Comparison of ENCODE assay signal across 26 mouse cellular contexts in the genomic region with DNA sequence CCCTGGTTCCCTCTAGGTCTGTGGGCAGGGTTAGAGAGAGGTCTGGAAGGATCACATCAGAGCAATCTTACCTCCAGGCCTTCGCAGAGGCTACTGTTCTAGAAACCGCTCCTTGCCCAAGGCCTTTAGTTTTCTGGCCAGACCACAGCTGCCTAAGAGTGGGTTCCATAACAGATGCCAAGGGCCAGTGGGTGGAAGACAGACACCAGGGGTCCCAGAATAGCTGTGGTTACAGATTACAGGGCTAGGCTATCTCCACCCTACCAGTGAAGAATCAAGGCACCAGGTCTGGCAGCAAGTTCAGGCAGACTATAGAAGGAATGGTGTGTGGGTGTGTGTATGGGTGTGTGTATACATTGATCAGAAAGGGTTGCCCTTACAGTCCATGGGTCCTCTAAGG. TPM values are rescaled to one million over a fixed set of nuclear protein-coding genes. Genes with fewer than 3 reads are reported as not detected.
A peak's percentile ranks its signal among the peaks of the same experiment; 100 is the strongest.
DNase-seq lines count a peak whose midpoint lies in the region; ATAC-seq lines count a peak whose summit lies in the region.
"Had no signal": no experiment of that assay in that cellular context is flagged by ENCODE, and none has a peak within 500 bp of the region (broad histone marks: within the 10 kb centered on the region; RNA-seq: fewer than 3 reads in every experiment).

No protein-coding gene starts in this region.

- intact Hi-C loops in heart, postnatal 25 days (cut with DNase I): no loop called here

- 0 out of 2 replicates have a peak overlapping the region, but pooled peaks have one; percentile 14 for H3K27ac ChIP-seq in liver, embryonic 15.5 days (replicated peaks)
- no peak overlapping the region for H3K27ac ChIP-seq in embryonic facial prominence, embryonic 15.5 days (replicated peaks)
- H3K27ac ChIP-seq: forebrain, embryonic 12.5 days; heart, adult 2 months; heart, embryonic 15.5 days; hindbrain, embryonic 10.5 days; hindbrain, embryonic 15.5 days had no signal

- H3K9ac ChIP-seq in liver, embryonic 15.5 days: no peak overlapping the region
- no peak overlapping the region for H3K9ac ChIP-seq in embryonic facial prominence, embryonic 15.5 days
- H3K9ac ChIP-seq: forebrain, embryonic 12.5 days; heart, embryonic 15.5 days; hindbrain, embryonic 15.5 days had no signal

- peaks cover 16% of the 10 kb centered on the region for H3K4me1 ChIP-seq in liver, embryonic 15.5 days (replicated peaks)
- no peaks in the 10 kb centered on the region for H3K4me1 ChIP-seq in embryonic facial prominence, embryonic 15.5 days
- H3K4me1 ChIP-seq: forebrain, embryonic 12.5 days; heart, embryonic 15.5 days; hindbrain, embryonic 15.5 days had no signal

- H3K9me3 ChIP-seq in liver, embryonic 15.5 days (replicated peaks): no peaks in the 10 kb centered on the region
- H3K9me3 ChIP-seq in embryonic facial prominence, embryonic 15.5 days (replicated peaks): no peaks in the 10 kb centered on the region
- H3K9me3 ChIP-seq: forebrain, embryonic 12.5 days; heart, embryonic 15.5 days; hindbrain, embryonic 10.5 days; hindbrain, embryonic 15.5 days had no signal

- no peaks in the 10 kb centered on the region for H3K27me3 ChIP-seq in liver, embryonic 15.5 days
- H3K27me3 ChIP-seq in embryonic facial prominence, embryonic 15.5 days: no peaks in the 10 kb centered on the region
- H3K27me3 ChIP-seq: heart, embryonic 15.5 days; hindbrain, embryonic 15.5 days; Patski had no signal

- no peak for ATAC-seq in liver, embryonic 15.5 days (ENCODE audit: insufficient read depth)
- peak; percentile 52; the same call in 1 of the 2 replicates for ATAC-seq in embryonic facial prominence, embryonic 15.5 days (ENCODE audit: insufficient number of reproducible peaks, low FRiP score, low TSS enrichment, low read depth)
- ATAC-seq: activated CD4-positive, CD25-positive, alpha-beta regulatory T cell, adult 4 months; forebrain, embryonic 16.5 days; inflammation-experienced regulatory T-cells, adult 6 months; Patski had no signal

- no peaks in the 10 kb centered on the region; the same call in 1 of the 2 replicates for H3K36me3 ChIP-seq in liver, embryonic 15.5 days (replicated peaks)
- H3K36me3 ChIP-seq in embryonic facial prominence, embryonic 15.5 days: no peaks in the 10 kb centered on the region
- H3K36me3 ChIP-seq: forebrain, embryonic 12.5 days; heart, embryonic 15.5 days; hindbrain, embryonic 10.5 days; hindbrain, embryonic 15.5 days had no signal

- peak; percentile 85 for DNase-seq in heart, adult 11 months
- no peak for DNase-seq in heart, postnatal 25 days (ENCODE audit: low spot score)
- DNase-seq in liver: no peak
- DNase-seq in thymus, postnatal 10 days (ENCODE audit: low spot score in 2 of 2): no peak
- DNase-seq: adrenal gland, postnatal 14 days; cerebellum, adult 18-20 months; cerebellum, adult 9-11 months; cerebellum, postnatal 36 days; gastrocnemius, postnatal 36 days had no signal

- H3K4me2 ChIP-seq in liver, embryonic 15.5 days: no peak overlapping the region
- no peak overlapping the region for H3K4me2 ChIP-seq in embryonic facial prominence, embryonic 15.5 days (replicated peaks)
- H3K4me2 ChIP-seq: forebrain, embryonic 12.5 days; heart, embryonic 11.5 days; heart, embryonic 15.5 days; hindbrain, embryonic 15.5 days had no signal

- 69% methylated on average over 2 of the region's 2 CpGs for WGBS in liver, embryonic 15.5 days (ENCODE audit: insufficient replicate concordance)
- 80% methylated on average over 2 of the region's 2 CpGs for WGBS in embryonic facial prominence, embryonic 15.5 days

- H3K4me3 ChIP-seq in liver, embryonic 15.5 days (replicated peaks): no peak overlapping the region
- H3K4me3 ChIP-seq in embryonic facial prominence, embryonic 15.5 days (replicated peaks): no peak overlapping the region
- H3K4me3 ChIP-seq: forebrain, embryonic 12.5 days; heart, adult 2 months; heart, embryonic 15.5 days; hindbrain, embryonic 10.5 days; hindbrain, embryonic 15.5 days had no signal

RNA-seq across cellular contexts. Expression of a gene that starts 6.0 kb away (rescaled TPM):
- total RNA-seq in heart, postnatal 25 days (2021): not detected
- polyA plus RNA-seq in liver, embryonic 15.5 days (2015; fragmentation: Nextera tagmentation; extraction: Ambion mirVana): 13.9 and 15.1 TPM in 2 replicates
- polyA plus RNA-seq in embryonic facial prominence, embryonic 15.5 days (2015; fragmentation: Nextera tagmentation; extraction: Ambion mirVana): 4.4 and 6.8 TPM in 2 replicates
- total RNA-seq: adrenal gland, adult 18-20 months; gastrocnemius, adult 8-10 months; gastrocnemius, postnatal 36 days; heart, adult 2 months had no signal
- polyA plus RNA-seq: activated CD4-positive, CD25-positive, alpha-beta regulatory T cell, adult 4 months; embryonic facial prominence, embryonic 11.5 days; forebrain, embryonic 12.5 days; forebrain, embryonic 16.5 days; heart, embryonic 15.5 days; hindbrain, embryonic 10.5 days; hindbrain, embryonic 15.5 days; inflammation-experienced regulatory T-cells, adult 6 months had no signal

RNA-seq across cellular contexts. Expression of a gene that starts 14.1 kb away (rescaled TPM):
- total RNA-seq in heart, postnatal 25 days (2021): not detected
- polyA plus RNA-seq in liver, embryonic 15.5 days (2015; fragmentation: Nextera tagmentation; extraction: Ambion mirVana): 23.2 and 28.9 TPM in 2 replicates
- 0.07 and 0.19 TPM in 2 replicates for polyA plus RNA-seq in embryonic facial prominence, embryonic 15.5 days (2015; fragmentation: Nextera tagmentation; extraction: Ambion mirVana)
- total RNA-seq: CH12.LX; heart, adult 2 months; heart, postnatal 14 days had no signal
- polyA plus RNA-seq: activated CD4-positive, CD25-positive, alpha-beta regulatory T cell, adult 4 months; embryonic facial prominence, embryonic 11.5 days; forebrain, embryonic 12.5 days; forebrain, embryonic 16.5 days; heart, adult 2 months; heart, embryonic 11.5 days; heart, embryonic 15.5 days; hindbrain, embryonic 10.5 days; hindbrain, embryonic 15.5 days; inflammation-experienced regulatory T-cells, adult 6 months had no signal

RNA-seq across cellular contexts. Expression of a gene that starts 18.0 kb away (rescaled TPM):
- not detected for total RNA-seq in heart, postnatal 25 days (2021)
- 0.10 TPM in 1 of 2 replicates, not detected in the other for polyA plus RNA-seq in liver, embryonic 15.5 days (2015; fragmentation: Nextera tagmentation; extraction: Ambion mirVana)
- not detected in 2 replicates for polyA plus RNA-seq in embryonic facial prominence, embryonic 15.5 days (2015; fragmentation: Nextera tagmentation; extraction: Ambion mirVana)
- total RNA-seq: adrenal gland, adult 18-20 months; adrenal gland, postnatal 14 days; CH12.LX; gastrocnemius, adult 8-10 months; gastrocnemius, postnatal 36 days; heart, adult 2 months; heart, postnatal 14 days had no signal
- polyA plus RNA-seq: activated CD4-positive, CD25-positive, alpha-beta regulatory T cell, adult 4 months; embryonic facial prominence, embryonic 11.5 days; forebrain, embryonic 12.5 days; forebrain, embryonic 16.5 days; heart, embryonic 11.5 days; heart, embryonic 15.5 days; hindbrain, embryonic 10.5 days; hindbrain, embryonic 15.5 days; inflammation-experienced regulatory T-cells, adult 6 months; Patski had no signal

RNA-seq across cellular contexts. Expression of a gene that starts 50.3 kb away (rescaled TPM):
- total RNA-seq in heart, postnatal 25 days (2021): 10 to 100 TPM; 11.4 to 14.4 TPM
- 2.9 and 3.0 TPM in 2 replicates for polyA plus RNA-seq in liver, embryonic 15.5 days (2015; fragmentation: Nextera tagmentation; extraction: Ambion mirVana)
- 9.5 and 9.9 TPM in 2 replicates for polyA plus RNA-seq in embryonic facial prominence, embryonic 15.5 days (2015; fragmentation: Nextera tagmentation; extraction: Ambion mirVana)

Comparison
In these comparisons a context has a peak if more than half of its experiments do, and no peak if none do; other contexts are left out.
1. RNA of a gene that starts 14.1 kb away (polyA plus RNA-seq): 23.2 to 28.9 TPM in liver, embryonic 15.5 days; 0.07 to 0.19 TPM in embryonic facial prominence, embryonic 15.5 days; every median in the first group is over 10 times any median in the second.